Mouse (Mus musculus) G1E (cell line): ENCODE data around the gene Arl15.

Source experiments
- CTCF ChIP-seq: IDR thresholded peaks from 2 replicates; pipeline ENCODE4 v1.5.1; 2012; ENCODE audit warnings: low read depth, low read length, inconsistent platforms, mixed read lengths
- GATA1 ChIP-seq: IDR thresholded peaks from 2 replicates; pipeline ENCODE4 v1.6.1; 2012; ENCODE audit warnings: borderline replicate concordance, low read length, inconsistent platforms, mixed read lengths
- GATA2 ChIP-seq: IDR thresholded peaks from 2 replicates; pipeline ENCODE4 v1.6.1; 2012; ENCODE audit warnings: low read depth, low read length, inconsistent platforms, borderline replicate concordance
- POLR2AphosphoS5 ChIP-seq: IDR thresholded peaks from 2 replicates; pipeline ENCODE4 v1.6.1; 2012; ENCODE audit warnings: low read depth, low read length, inconsistent platforms; ENCODE audit not compliant: insufficient replicate concordance
- TAL1 ChIP-seq: conservative IDR thresholded peaks from 2 replicates; pipeline ENCODE4 v1.6.1; 2012; ENCODE audit warnings: low read depth, low read length, inconsistent platforms, mixed read lengths

- no peak for TF ChIP-seq CTCF
- no peak for TF ChIP-seq TAL1
- TF ChIP-seq GATA1 = no peak
- TF ChIP-seq POLR2AphosphoS5 = no peak
- no peak for TF ChIP-seq GATA2
Observed at GRCm38 (mm10) chr13:113793637-113794036, 668 bp upstream of the Arl15 start.
